Mouse (Mus musculus) liver, adult 2 months (tissue): ENCODE measurements around the gene Ip6k1.

Experiments
- CTCF ChIP-seq: fragments of 200-500 bp; IDR thresholded peaks from 2 replicates; pipeline ENCODE4 v1.5.1; 2011; ENCODE audit warnings: low read depth, low read length, control low read depth
- POLR2A ChIP-seq: fragments of 200-500 bp; IDR thresholded peaks from 2 replicates; pipeline ENCODE4 v1.6.1; 2011; ENCODE audit warnings: low read length, control low read depth; ENCODE audit not compliant: insufficient read depth; ENCODE audit errors: extremely low read depth

GRCm38 (mm10) chr9:108071801-108072200 is 69.5 kb downstream of the Ip6k1 start:
- TF ChIP-seq CTCF (no peak), POLR2A (no peak)
